In genomic region chr5:65951513-65951909, GRCm38 (mm10) we compare ENCODE assay signal across 10 mouse cellular contexts. TPM values are rescaled to one million over a fixed set of nuclear protein-coding genes. Genes with fewer than 3 reads are reported as not detected.
DNase-seq lines count a peak whose midpoint lies in the region; ATAC-seq and TF ChIP-seq lines count a peak whose summit lies in the region.
"Had no signal": no experiment of that assay in that cellular context is flagged by ENCODE, and none has a peak within 500 bp of the region (broad histone marks: within the 10 kb centered on the region; RNA-seq: fewer than 3 reads in every experiment).

No protein-coding gene starts in this region.

- H3K4me1 ChIP-seq in hindbrain, embryonic 15.5 days (replicated peaks): peaks cover 30% of the 10 kb centered on the region
- peaks cover 7% of the 10 kb centered on the region for H3K4me1 ChIP-seq in testis, adult 2 months (ENCODE audit: control insufficient read depth, insufficient read depth, low read length)

- WGBS in hindbrain, embryonic 15.5 days: 70% methylated on average over 4 of the region's 4 CpGs

- ATAC-seq in hindbrain, embryonic 15.5 days (ENCODE audit: low FRiP score, low read depth): no peak

- H3K4me3 ChIP-seq in left cerebral cortex, adult 2 months: no peak overlapping the region
- no peak overlapping the region for H3K4me3 ChIP-seq in hindbrain, embryonic 15.5 days
- H3K4me3 ChIP-seq in testis, adult 2 months (ENCODE audit: control insufficient read depth, low read depth, low read length): peak overlapping the region; percentile 57

- intact Hi-C loops in left cerebral cortex, adult 2 months (cut with DNase I): loop anchor here (5.0 kb wide), 1 partner anchor 189 kb away; the partner anchor contains the start of gene N4bp2
- intact Hi-C loops in heart, postnatal 36 days (cut with DNase I): no loop called here

- no peaks in the 10 kb centered on the region for H3K36me3 ChIP-seq in hindbrain, embryonic 15.5 days
- H3K36me3 ChIP-seq in testis, adult 2 months (ENCODE audit: control insufficient read depth, insufficient read depth, low read length): no peaks in the 10 kb centered on the region

- H3K4me2 ChIP-seq in hindbrain, embryonic 15.5 days: no peak overlapping the region

- no peak for TF ChIP-seq POLR2A in testis, adult 2 months (IDR thresholded peaks at IDR 0.05; ENCODE audit: control insufficient read depth, low read depth, low read length)

- TF ChIP-seq CTCF in left cerebral cortex, adult 2 months (IDR thresholded peaks at IDR 0.05): peak; percentile 34
- TF ChIP-seq CTCF in testis, adult 2 months (IDR thresholded peaks at IDR 0.05; ENCODE audit: control insufficient read depth, insufficient read depth, insufficient replicate concordance, low read depth, low read length): no peak

- no peaks in the 10 kb centered on the region for H3K27me3 ChIP-seq in hindbrain, embryonic 15.5 days
- no peaks in the 10 kb centered on the region for H3K27me3 ChIP-seq in testis, adult 2 months (ENCODE audit: control insufficient read depth, insufficient read depth, low read length)

- H3K27ac ChIP-seq in left cerebral cortex, adult 2 months: no peak overlapping the region
- peak overlapping the region; percentile 92 for H3K27ac ChIP-seq in hindbrain, embryonic 15.5 days (replicated peaks)
- H3K27ac ChIP-seq in testis, adult 2 months (ENCODE audit: control insufficient read depth, insufficient read depth, low read depth, low read length): no peak overlapping the region

- H3K9me3 ChIP-seq in hindbrain, embryonic 15.5 days: no peaks in the 10 kb centered on the region

- H3K9ac ChIP-seq in hindbrain, embryonic 15.5 days: no peak overlapping the region

- DNase-seq in left cerebral cortex, adult 2 months (ENCODE audit: extremely low spot score in 1 of 2, low spot score in 2 of 2): no peak
- no peak for DNase-seq in left cerebral cortex, adult 11 months (ENCODE audit: low spot score)
- peak; percentile 17 for DNase-seq in NIH3T3 (ENCODE audit: low read depth)
- DNase-seq in layer of hippocampus, postnatal 25 days (ENCODE audit: extremely low spot score in 1 of 2, low spot score in 1 of 2): no peak
- no peak for DNase-seq in left cerebral cortex, adult 18-20 months (ENCODE audit: low spot score in 2 of 2)
- DNase-seq in heart, postnatal 36 days: no peak
- DNase-seq: gastrocnemius, postnatal 36 days had no signal

RNA-seq across cellular contexts. Expression of gene Chrna9, which starts 16.8 kb away (rescaled TPM):
- total RNA-seq in left cerebral cortex, adult 2 months (2021): not detected
- not detected in 2 replicates for polyA plus RNA-seq in hindbrain, embryonic 15.5 days (2015; fragmentation: Nextera tagmentation; extraction: Ambion mirVana)
- polyA plus RNA-seq in testis, adult 2 months (2012; rRNA removed): 5.4 and 5.5 TPM in 2 replicates
- not detected for total RNA-seq in layer of hippocampus, postnatal 25 days (2021)
- not detected for total RNA-seq in left cerebral cortex, adult 18-20 months (2021)
- not detected for total RNA-seq in heart, postnatal 36 days (2021)
- polyA plus RNA-seq: stomach, embryonic 14.5 days had no signal

RNA-seq across cellular contexts. Expression of gene 9130230L23Rik, which starts 52.6 kb away (rescaled TPM):
- not detected for total RNA-seq in left cerebral cortex, adult 2 months (2021)
- 0.35 TPM in 1 of 2 replicates, not detected in the other for polyA plus RNA-seq in hindbrain, embryonic 15.5 days (2015; fragmentation: Nextera tagmentation; extraction: Ambion mirVana)
- 0.61 and 2.7 TPM in 2 replicates for polyA plus RNA-seq in testis, adult 2 months (2012; rRNA removed)
- total RNA-seq in layer of hippocampus, postnatal 25 days (2021): not detected
- total RNA-seq in left cerebral cortex, adult 18-20 months (2021): not detected
- not detected for total RNA-seq in heart, postnatal 36 days (2021)
- total RNA-seq: gastrocnemius, postnatal 36 days had no signal
